Mouse (Mus musculus): ENCODE measurements around the gene Ppp1r3d.

DNA sequence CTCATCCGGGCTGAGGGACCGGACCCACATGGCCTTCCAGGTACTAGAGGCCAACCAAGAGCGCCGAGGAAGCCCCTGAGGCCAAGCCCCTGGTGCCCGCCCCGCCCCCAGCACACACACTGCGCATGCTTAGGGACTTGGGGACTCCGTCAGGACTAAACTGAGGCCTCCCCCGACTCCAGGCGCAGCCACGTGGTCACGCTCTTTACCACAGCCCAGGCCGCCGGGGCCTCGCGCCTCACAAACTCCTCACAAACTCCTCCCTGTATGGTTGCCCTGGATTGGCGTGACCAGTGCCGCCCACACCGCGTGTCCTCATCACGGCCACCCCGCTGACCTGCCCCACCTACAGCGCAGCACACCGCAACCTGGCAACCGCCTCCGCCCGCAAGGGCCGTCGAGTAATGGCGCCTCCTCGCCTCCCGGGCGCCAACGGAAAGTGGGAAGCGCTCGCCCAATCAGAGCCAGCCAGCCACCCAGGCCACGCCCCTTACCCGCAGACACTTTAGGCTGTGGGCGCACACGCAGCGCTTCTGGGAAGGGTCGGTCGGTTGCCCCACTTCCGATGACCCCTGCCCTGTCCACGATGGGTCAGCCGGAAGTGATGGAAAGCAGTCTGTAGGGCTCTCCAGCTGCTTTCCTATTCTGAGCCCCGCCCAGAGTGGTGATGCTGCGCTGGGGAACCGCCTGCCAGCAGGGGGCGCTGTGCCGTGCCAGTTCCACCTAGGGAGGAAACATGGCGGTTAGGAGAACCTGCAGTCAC, 7.0 kb downstream of the Ppp1r3d start, which contains the start of gene Sycp2:
- no peak for TF ChIP-seq POLR2A (IDR thresholded peaks at IDR 0.05; ENCODE audit: borderline replicate concordance, extremely low read depth, insufficient read depth, insufficient read length, poor library complexity, severe bottlenecking)
- TF ChIP-seq CTCF (IDR thresholded peaks at IDR 0.05; ENCODE audit: borderline replicate concordance, extremely low read depth, insufficient read depth, insufficient read length) = peak; percentile 31; the same call in 1 of the 2 replicates

All from brain, embryonic 14.5 days (tissue).